Mouse (Mus musculus) lung, postnatal 0 days (tissue): ENCODE results near the gene Olfr1274-ps.
"Not testable (repeated sequence)": the region's sequence is repeated elsewhere in the genome, so short reads cannot be mapped to it uniquely, and the experiment has no call there.

ENCODE experiments used
- CTCF ChIP-seq: IDR thresholded peaks from 2 replicates; pipeline ENCODE4 v1.5.1; 2016; ENCODE audit warnings: antibody characterized with exemption, mild to moderate bottlenecking
- EP300 ChIP-seq: IDR thresholded peaks from 2 replicates; pipeline ENCODE4 v1.6.1; 2016; ENCODE audit warnings: antibody characterized with exemption, mild to moderate bottlenecking, control low read depth

DNA sequence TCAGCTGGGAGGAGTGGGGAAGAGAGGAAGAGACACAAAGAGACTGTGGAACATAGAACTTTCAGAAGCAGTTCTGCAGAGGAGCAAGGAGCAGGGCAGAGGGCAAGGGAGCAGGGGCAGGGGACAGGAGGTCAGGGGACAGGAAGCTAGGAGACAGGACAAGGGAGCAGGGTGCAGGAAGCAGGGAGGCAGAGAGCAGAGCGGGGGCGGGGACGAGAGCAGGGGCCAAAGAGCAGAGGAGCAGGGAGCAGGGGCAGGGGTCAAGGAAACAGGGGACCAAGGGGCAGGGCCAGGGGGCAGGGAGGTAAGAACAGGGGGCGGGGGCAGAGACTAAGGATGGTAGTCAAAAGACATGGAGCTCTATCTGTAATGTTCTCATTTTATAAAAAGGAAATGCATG, 43.3 kb downstream of the Olfr1274-ps start:
- TF ChIP-seq CTCF, EP300: not testable (repeated sequence)
